Mouse (Mus musculus) ES-E14 (cell line): ENCODE results near the gene Dstn. TPM values are rescaled to one million over a fixed set of nuclear protein-coding genes. Genes with fewer than 3 reads are reported as not detected.

Experiments
- DNase-seq: peaks from one replicate; pipeline ENCODE4 v3.0.0-alpha.2; 2013; ENCODE audit warnings: low read depth, low spot score
- H3K27ac ChIP-seq: 2 replicates; pipeline ENCODE4 v1.5.1; 2012; ENCODE audit warnings: low read depth, mild to moderate bottlenecking, low read length, moderate library complexity, mixed read lengths; ENCODE audit not compliant: poor library complexity, insufficient read depth, severe bottlenecking
- H3K36me3 ChIP-seq: 2 replicates; pipeline ENCODE4 v1.6.1; 2012; ENCODE audit warnings: mild to moderate bottlenecking, low read length, moderate library complexity, mixed read lengths; ENCODE audit not compliant: control insufficient read depth, poor library complexity, insufficient read depth, severe bottlenecking
- H3K4me1 ChIP-seq, 2 experiments: fragments of 150-350 bp in 1 of 2; sonication (generic) in 1 of 2; 2 replicates each; pipeline ENCODE4 v1.6.1; 2012; ENCODE audit warnings: low read length in 2 of 2, mild to moderate bottlenecking in 1 of 2, mixed read lengths in 1 of 2; ENCODE audit not compliant: control insufficient read depth in 2 of 2, insufficient read depth in 2 of 2, poor library complexity in 1 of 2
- H3K4me3 ChIP-seq, 2 experiments: fragments of 150-350 bp in 1 of 2; sonication (generic) in 1 of 2; 2 replicates each; pipeline ENCODE4 v1.5.1; 2012; ENCODE audit warnings: low read length in 2 of 2, low read depth in 1 of 2, mild to moderate bottlenecking in 1 of 2, mixed read lengths in 1 of 2; ENCODE audit not compliant: insufficient read depth in 1 of 2, poor library complexity in 1 of 2, severe bottlenecking in 1 of 2
- H3K9ac ChIP-seq: 2 replicates; pipeline ENCODE4 v1.6.1; 2012; ENCODE audit warnings: low read depth, mild to moderate bottlenecking, low read length, mixed read lengths; ENCODE audit not compliant: poor library complexity, insufficient read depth, severe bottlenecking
- H3K9me3 ChIP-seq: fragments of 150-350 bp; sonication (generic); 2 replicates; pipeline ENCODE4 v1.6.1; 2012; ENCODE audit warnings: low read depth, mild to moderate bottlenecking, low read length; ENCODE audit not compliant: control insufficient read depth, insufficient read depth
- CHD2 ChIP-seq: IDR thresholded peaks from 2 replicates; pipeline ENCODE4 v1.6.1; 2014; ENCODE audit warnings: mild to moderate bottlenecking, low read depth, low read length, inconsistent platforms
- HCFC1 ChIP-seq: IDR thresholded peaks from 2 replicates; pipeline ENCODE4 v1.6.1; 2012; ENCODE audit warnings: low read length, inconsistent platforms, borderline replicate concordance; ENCODE audit not compliant: insufficient read depth
- MAFK ChIP-seq: IDR thresholded peaks from 2 replicates; pipeline ENCODE4 v1.6.1; 2014; ENCODE audit warnings: mild to moderate bottlenecking, low read depth, low read length, inconsistent platforms; ENCODE audit not compliant: insufficient read depth
- ZC3H11A ChIP-seq: IDR thresholded peaks from 2 replicates; pipeline ENCODE4 v1.6.1; 2012; ENCODE audit warnings: low read depth, mild to moderate bottlenecking, inconsistent platforms, low read length, borderline replicate concordance
- ZNF384 ChIP-seq: IDR thresholded peaks from 2 replicates; pipeline ENCODE4 v1.6.1; 2012; ENCODE audit warnings: low read depth, low read length, inconsistent platforms
- in situ Hi-C, 2 experiments: fragments of 600-800 bp; cut with MboI; formaldehyde crosslinking; loops; one replicate each; pipeline ENCODE4 v1.15.1; 2025; ENCODE audit warnings: low sequenced_read_pairs in 2 of 2, inconsistent platforms in 1 of 2; ENCODE audit not compliant: unreplicated experiment in 2 of 2
- total RNA-seq: library from RNA; depleted of rRNA; stranded (reverse); fragments of 300-350 nt; gene quantifications from 2 replicates; pipeline ENCODE4 v1.2.3, GENCODE M21; 2012

Gene Dstn
- total RNA-seq, 1 experiment = 391 TPM

DNA sequence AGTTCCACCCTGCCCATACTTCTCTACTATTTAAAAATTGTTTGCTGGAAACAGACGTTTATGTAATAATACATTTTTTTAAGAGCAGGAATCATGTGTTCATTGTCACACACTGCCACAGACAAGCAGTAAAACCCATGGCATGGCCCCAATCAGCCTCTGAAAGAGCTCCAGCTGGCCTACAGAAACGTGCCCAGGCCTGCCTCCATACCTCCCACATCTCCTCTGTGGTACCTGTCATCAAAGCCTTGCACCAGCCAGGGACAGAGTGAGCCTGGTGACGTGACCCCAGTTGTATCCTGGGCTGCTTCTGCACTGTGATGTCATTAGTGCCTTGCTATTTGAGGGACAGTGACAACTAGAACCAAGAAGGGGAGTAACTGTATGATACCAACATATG lies 67.8 kb downstream of the Dstn start:
- Histone ChIP-seq H3K9me3 (no peaks in the 10 kb centered on the region), H3K27ac (no peak overlapping the region), H3K4me1 (0 out of 4 replicates have a peak, but pooled peaks cover 0 to 2% of the 10 kb centered on the region in 2 experiments), H3K9ac (no peak overlapping the region), H3K4me3 (no peak overlapping the region), H3K36me3 (peaks cover 13% of the 10 kb centered on the region; the same call in 1 of the 2 replicates)
- TF ChIP-seq HCFC1 (no peak), ZC3H11A (no peak), ZNF384 (no peak), CHD2 (no peak), MAFK (no peak)
- no peak for DNase-seq
- in situ Hi-C loops = no loop called here

DNA sequence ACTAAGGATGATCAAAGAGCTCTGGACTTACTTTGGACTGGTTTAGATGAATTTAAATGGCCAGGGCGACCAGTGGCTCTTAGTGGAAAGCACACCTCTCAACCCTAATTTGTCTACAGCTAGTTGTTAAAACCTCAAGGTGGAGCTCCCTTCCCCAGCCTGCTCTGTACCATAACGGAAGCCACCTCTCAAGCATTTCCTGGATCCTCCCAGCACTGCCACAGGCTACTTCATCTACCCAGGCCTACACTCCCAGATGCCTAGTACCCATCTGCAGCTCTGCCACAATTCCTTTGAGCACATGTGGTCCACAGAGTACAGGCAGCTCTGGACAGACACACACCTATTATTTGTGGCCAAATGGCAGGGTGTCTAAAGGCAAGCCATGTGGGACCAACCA lies 68.4 kb downstream of the Dstn start:
- no peak for TF ChIP-seq ZNF384
- TF ChIP-seq HCFC1 = no peak
- no peak for TF ChIP-seq CHD2
- no peak for TF ChIP-seq MAFK
- no peak for TF ChIP-seq ZC3H11A
- H3K9ac ChIP-seq = no peak overlapping the region
- in situ Hi-C loops = no loop called here
- DNase-seq = no peak
- no peak overlapping the region for H3K27ac ChIP-seq
- no peak overlapping the region for H3K4me3 ChIP-seq
- H3K36me3 ChIP-seq = peaks cover 9% of the 10 kb centered on the region; the same call in 1 of the 2 replicates
- H3K9me3 ChIP-seq = no peaks in the 10 kb centered on the region
- 0 out of 4 replicates have a peak, but pooled peaks cover 0 to 2% of the 10 kb centered on the region in 2 experiments for H3K4me1 ChIP-seq

DNA sequence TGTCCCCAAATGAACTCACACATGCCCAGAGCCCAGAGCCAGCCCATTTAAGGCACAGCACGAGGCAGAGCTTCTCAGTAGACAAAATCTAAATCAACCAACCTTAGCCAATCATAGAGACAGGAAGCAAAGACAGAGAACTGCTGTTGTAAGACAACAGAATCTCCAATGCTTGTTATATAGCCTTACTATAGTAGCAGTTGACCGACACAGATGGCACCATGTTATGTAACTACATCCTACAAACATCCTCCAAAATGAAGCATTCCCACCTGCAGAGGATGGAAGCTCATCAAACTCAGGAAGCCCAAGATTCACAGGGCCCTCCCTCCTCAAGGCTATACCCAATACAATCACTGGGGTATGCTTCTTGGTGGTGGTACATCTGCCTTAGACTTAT lies 72.4 kb downstream of the Dstn start:
- in situ Hi-C loops = no loop called here
- Histone ChIP-seq H3K4me1 (0 out of 4 replicates have a peak, but pooled peaks cover 0 to 2% of the 10 kb centered on the region in 2 experiments), H3K27ac (no peak overlapping the region), H3K36me3 (peaks cover 7% of the 10 kb centered on the region; the same call in 1 of the 2 replicates), H3K9ac (no peak overlapping the region), H3K9me3 (no peaks in the 10 kb centered on the region), H3K4me3 (no peak overlapping the region)
- TF ChIP-seq ZC3H11A (no peak), HCFC1 (no peak), CHD2 (no peak), ZNF384 (no peak), MAFK (no peak)
- no peak for DNase-seq

DNA sequence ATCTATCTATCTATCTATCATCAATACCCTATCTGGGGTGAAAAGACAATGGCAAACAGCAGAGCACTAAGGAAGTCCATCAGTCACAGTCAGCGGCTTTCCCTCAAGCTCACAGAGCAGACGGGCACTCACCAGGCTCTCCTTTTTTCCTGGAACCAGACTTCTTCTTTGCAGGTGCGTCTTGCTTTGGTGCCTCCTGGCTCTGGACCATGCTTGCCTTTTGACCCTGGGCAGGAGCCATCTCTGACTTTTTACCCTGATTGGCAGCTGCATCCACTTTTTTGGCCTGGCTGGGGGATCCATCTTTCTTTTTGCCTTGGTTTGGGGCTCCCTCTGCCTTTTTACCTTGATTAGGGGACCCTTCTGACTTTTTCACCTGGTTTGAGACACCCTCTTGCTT lies 72.9 kb downstream of the Dstn start:
- peaks cover 5% of the 10 kb centered on the region; the same call in 1 of the 2 replicates for H3K36me3 ChIP-seq
- in situ Hi-C loops = no loop called here

DNA sequence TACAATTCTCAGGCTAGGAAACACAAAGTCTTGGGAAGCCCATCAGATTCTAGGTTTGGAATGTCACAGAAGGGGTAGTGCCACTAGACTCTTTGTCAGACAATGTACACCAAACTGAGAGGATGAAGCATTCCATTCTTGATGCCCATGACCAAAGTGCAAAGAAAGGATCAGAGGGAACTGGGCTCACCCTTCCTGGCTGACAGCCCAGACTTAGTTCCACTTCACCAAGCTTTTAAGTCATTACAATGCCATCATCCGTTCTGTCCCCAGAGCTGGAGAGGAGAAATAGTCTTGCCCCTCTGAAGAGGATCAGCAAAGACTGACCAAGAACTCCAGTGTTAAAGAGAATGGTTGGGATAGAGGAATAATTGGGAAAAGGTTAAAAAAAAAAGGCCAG lies 75.9 kb downstream of the Dstn start:
- H3K9me3 ChIP-seq = no peaks in the 10 kb centered on the region
- H3K4me3 ChIP-seq = no peak overlapping the region
- H3K27ac ChIP-seq = no peak overlapping the region
- H3K36me3 ChIP-seq = peaks cover 3% of the 10 kb centered on the region; the same call in 1 of the 2 replicates
- TF ChIP-seq HCFC1 (no peak), ZNF384 (no peak), MAFK (no peak), ZC3H11A (no peak), CHD2 (no peak)
- DNase-seq = no peak
- H3K9ac ChIP-seq = no peak overlapping the region
- in situ Hi-C loops = no loop called here
- no peaks in the 10 kb centered on the region for H3K4me1 ChIP-seq

More for the DNA sequence above, 72.9 kb downstream of the Dstn start:
- DNase-seq = no peak
- H3K9ac ChIP-seq = no peak overlapping the region
- no peak for TF ChIP-seq HCFC1
- H3K4me1 ChIP-seq = 0 out of 4 replicates have a peak, but pooled peaks cover 0 to 2% of the 10 kb centered on the region in 2 experiments
- H3K9me3 ChIP-seq = no peaks in the 10 kb centered on the region
- H3K4me3 ChIP-seq = no peak overlapping the region
- no peak overlapping the region for H3K27ac ChIP-seq
